Mouse (Mus musculus) lung, postnatal 10 days (tissue): ENCODE measurements around the gene Vmn1r128.
"Not testable (repeated sequence)": the region's sequence is repeated elsewhere in the genome, so short reads cannot be mapped to it uniquely, and the experiment has no call there.

Source experiments
- DNase-seq: peaks from one replicate; pipeline ENCODE4 v3.0.0; 2021

The Vmn1r128 gene

DNA sequence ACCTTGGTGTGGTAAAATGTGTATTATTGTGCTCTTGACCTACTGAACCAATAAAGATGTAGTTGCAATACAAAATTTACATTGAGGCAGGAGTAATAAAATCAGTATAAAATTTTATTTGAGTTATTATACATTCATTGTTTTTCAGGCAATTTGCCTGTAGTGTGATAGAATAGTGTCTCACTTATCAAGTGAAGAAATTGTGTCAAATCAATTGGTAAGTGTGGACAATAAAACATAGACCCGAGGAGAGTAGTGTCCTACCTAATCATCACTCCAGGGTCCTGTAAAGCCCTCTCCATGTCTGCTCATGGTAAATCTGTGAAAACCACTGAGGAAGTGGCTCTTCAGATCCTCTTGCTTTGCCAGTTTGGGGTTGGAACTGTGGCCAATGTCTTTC is at the start of gene Vmn1r128:
TSS of gene Vmn1r128 (plus strand) at position 301 of the 400 bp plus-strand sequence.
- DNase-seq: not testable (repeated sequence)

DNA sequence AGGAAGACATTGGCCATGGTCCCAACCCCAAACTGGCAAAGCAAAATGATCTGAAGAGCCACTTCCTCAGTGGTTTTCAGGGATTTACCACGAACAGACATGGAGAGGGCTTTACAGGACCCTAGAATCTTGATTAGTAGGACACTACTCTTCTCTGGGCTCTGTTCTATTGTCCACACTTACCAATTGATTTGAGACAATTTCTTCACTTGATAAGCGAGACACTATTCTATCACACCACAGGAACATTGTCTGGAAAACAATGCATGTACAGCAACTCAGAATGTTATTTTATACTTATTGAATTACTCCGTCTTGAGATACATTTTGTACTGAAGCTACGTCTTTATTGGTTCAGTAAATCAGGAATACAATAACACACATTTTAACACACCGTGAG is 47.8 kb upstream of the Vmn1r128 start, which contains the start of gene Vmn1r126:
TSS of gene Vmn1r126 (minus strand) at position 101 of the 400 bp plus-strand sequence.
- not testable (repeated sequence) for DNase-seq

DNA sequence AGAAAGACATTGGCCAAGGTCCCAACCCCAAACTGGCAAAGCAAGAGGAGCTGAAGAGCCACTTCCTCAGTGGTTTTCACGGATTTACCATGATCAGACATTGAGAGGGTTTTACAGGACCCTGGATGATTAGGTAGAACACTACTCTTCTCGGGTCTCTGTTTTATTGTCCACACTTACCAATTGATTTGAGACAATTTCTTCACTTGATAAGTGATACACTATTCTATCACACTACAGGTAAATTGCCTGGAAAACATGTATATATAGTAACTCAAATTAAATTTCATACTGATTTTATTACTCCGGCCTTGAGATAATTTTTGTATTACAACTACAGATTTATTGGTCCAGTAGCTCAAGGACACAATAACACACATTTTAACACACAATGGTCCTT is 29.4 kb upstream of the Vmn1r128 start, which contains the start of gene Vmn1r127:
TSS of gene Vmn1r127 (minus strand) at position 101 of the 400 bp plus-strand sequence.
- DNase-seq: not testable (repeated sequence)

DNA sequence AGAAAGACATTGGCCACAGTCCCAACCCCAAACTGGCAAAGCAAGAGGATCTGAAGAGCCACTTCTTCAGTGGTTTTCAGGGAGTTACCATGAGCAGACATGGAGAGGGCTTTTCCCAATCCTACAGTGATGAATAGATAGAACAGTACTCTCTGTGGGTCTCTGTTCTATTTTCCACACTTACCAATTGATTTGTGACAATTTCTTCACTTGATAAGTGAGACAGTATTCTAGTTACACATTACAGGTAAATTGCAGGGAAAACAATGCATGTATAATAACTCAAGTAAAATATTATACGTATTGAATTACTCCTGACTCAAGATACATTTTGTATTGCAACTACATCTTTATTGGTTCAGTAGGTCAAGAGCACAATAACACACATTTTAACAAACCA is 12.0 kb downstream of the Vmn1r128 start, which contains the start of gene Vmn1r129:
TSS of gene Vmn1r129 (minus strand) at position 101 of the 400 bp plus-strand sequence.
- DNase-seq: not testable (repeated sequence)
